Mouse (Mus musculus): ENCODE measurements around the gene D030056L22Rik.

- TF ChIP-seq MYOG (IDR thresholded peaks at IDR 0.05; ENCODE audit: control insufficient read depth, extremely low read depth, insufficient read length) (no peak), CTCF (IDR thresholded peaks at IDR 0.05; ENCODE audit: control insufficient read depth, insufficient read depth, insufficient read length) (no peak), USF1 (IDR thresholded peaks at IDR 0.05; ENCODE audit: low read depth) (no peak), MAX (IDR thresholded peaks at IDR 0.05) (no peak), FOSL1 (IDR thresholded peaks at IDR 0.05; ENCODE audit: insufficient read depth, low read length, poor library complexity, severe bottlenecking) (no peak), MYOD1 (IDR thresholded peaks at IDR 0.05; ENCODE audit: control insufficient read depth, insufficient read length, low read depth) (no peak), CEBPB (IDR thresholded peaks at IDR 0.05; ENCODE audit: low read depth) (no peak)
Observed at GRCm38 (mm10) chr19:18666966-18667365, 46.0 kb upstream of the D030056L22Rik start.

Measured in C2C12 (cell line).